Mouse (Mus musculus) heart, postnatal 36 days (tissue): ENCODE measurements around the gene Capn1. TPM values are rescaled to one million over a fixed set of nuclear protein-coding genes. Genes with fewer than 3 reads are reported as not detected.

ENCODE experiments used
- DNase-seq, 2 experiments: peaks; one replicate each; pipeline ENCODE4 v3.0.0; 2021 to 2022
- intact Hi-C: fragments of 180-260 bp; cut with DNase I; formaldehyde crosslinking; loops from one replicate; pipeline ENCODE4 v1.15.1; 2025
- total RNA-seq, 2 experiments: library from RNA; stranded (reverse); gene quantifications; 2 replicates each; pipeline ENCODE4 v1.2.3; 2021

Gene Capn1
- total RNA-seq, 2 experiments from 2014 or later = 34.7 to 35.2 TPM

DNA sequence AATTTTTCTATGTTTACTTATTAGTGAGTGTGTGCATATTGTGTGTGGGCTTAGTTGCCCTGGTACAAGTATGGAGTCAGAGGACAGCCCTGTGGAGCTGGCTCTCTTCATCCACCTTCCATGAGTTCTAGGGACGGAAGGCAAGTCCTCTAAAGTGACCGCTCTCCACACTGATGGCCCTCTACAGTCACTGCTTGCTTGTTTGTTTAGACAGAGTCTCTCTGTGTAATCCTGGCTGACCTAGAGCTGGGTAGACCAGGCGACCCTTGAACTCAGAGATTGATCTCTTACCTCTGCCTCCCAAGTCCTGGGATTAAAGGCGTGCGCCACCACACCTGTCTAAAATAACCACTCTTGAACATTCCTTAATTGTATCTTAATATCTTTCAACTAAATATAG lies 58.3 kb downstream of the Capn1 start:
- DNase-seq = no peak
- intact Hi-C loops = loop anchor here (2.0 kb wide), 1 partner anchor 171 kb away; no protein-coding TSS in a partner anchor

DNA sequence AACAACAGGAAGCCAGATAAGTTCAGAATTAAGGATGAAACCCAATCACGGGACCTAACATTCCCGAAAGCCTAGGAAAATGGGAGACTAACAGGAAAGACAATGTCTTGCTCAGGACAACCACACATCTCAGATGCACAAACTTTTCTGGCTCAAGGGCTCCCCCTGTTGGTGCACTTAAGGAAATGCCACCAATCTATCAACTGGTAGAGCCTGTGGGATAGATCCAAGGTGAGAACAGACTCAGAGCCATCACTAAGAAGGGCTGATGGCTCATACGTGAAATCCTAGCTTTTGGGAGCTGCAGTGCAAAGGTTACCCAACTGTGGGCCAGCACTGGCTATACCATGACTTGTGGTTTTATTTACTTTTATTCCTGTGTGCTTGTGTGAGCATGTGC lies 59.0 kb downstream of the Capn1 start:
- DNase-seq = peak; percentile 89 to 90
- intact Hi-C loops = loop anchor here (1.0 to 2.0 kb wide), 2 partner anchors 32 to 170 kb away; partner anchors contain the start of gene Cdc42ep2

DNA sequence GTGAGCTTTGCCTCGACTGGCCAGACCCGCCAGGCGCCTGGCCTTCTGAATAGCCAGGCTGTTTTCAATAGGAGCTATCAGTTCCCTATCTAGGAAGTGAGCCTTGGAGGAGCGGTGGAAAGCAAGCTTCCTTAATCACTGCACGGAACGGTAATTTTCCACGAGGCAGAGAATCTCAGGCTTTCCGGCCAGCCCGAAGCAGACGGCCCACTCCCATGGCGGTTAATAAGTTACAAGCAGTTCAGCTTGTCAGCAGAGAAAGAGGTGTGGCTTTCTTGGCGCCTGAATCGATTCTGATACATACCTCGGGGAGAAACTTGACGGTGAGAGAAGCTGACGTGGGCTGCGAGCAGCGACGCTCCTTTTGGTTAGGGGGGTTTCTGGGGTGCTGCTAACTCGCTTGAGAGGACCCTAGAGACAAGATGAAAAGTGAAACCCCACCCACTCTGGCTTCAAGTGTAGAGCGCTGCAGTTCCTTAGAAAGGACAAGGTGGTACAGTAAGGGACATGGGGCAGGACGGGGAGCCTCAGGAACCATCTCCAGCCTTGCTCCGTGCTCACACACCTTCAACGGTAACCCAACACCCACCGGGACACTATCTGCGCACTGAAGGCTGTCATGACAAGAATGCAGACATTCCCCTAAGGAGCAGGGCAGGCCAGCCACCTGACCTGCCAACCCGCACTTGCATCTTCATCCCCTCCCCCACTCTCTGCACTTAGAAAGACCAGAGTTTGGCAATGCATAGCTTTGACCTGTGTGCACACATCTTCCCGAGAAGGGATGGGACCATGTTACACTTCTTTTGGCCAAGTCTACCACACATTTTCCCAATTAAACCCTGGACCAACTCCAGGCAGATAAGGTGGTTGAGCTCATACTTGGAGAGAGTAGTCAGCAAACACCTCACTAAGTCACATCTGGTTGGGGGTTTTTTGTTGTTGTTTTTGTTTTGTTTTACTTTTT lies 59.7 kb downstream of the Capn1 start:
- DNase-seq = peak; percentile 49 to 63
- intact Hi-C loops = loop anchor here (1.0 to 2.0 kb wide), 2 partner anchors 32 to 169 kb away; partner anchors contain the start of gene Cdc42ep2

DNA sequence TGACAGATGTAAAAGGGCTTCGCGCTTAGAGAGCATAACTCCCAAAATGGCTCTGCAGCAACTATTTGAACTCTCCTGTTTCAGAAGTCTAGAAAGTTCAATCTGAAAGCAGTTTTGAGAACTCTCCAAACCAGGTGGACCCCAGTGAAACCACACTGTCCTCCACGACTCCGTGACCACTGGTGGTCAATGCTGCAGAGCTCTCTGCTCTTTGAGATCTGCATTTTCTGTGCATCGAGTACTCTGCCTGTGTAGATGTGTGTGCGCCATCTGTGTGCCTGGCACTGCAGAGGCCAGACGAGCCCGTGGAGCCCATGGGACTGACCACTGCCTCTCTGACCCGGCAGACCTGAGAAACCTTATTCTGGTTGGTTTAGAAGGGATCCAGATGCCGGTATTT lies 60.8 kb downstream of the Capn1 start:
- no peak for DNase-seq
- intact Hi-C loops = loop anchor here (5.0 kb wide), 1 partner anchor 263 kb away; no protein-coding TSS in a partner anchor

DNA sequence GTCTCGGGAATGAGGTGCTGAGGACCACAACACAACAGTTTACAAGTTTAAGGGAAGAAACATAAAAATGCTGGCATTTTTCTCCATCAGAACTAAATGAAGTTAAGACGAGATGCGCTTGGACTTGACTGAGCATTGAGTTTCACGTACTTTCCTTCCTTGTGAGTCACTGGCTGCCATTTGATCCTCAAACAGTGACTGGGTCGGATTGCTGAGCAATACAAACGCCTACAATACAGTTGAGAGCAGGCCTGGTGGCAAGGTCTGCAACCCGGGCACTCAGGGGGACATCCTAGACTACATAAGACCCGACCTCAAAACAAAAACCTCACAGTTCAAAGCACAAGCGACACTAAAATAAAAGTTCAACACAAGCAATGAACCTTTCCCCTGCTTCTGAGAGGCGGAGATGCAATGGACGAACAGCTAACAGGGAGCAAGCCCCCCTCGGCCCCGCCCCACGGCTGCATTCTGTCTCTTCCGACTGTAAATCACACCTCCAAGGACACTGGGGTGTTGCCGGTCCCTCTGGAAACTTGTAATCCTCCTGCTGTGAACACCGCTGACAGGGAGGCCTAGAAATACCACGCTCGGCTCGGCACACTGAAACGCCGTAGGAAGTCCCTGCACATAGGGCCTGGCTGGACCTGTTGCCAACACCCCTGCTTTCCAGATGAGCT lies 61.5 kb downstream of the Capn1 start:
- DNase-seq = no peak
- intact Hi-C loops = loop anchor here (5.0 kb wide), 1 partner anchor 262 kb away; no protein-coding TSS in a partner anchor

DNA sequence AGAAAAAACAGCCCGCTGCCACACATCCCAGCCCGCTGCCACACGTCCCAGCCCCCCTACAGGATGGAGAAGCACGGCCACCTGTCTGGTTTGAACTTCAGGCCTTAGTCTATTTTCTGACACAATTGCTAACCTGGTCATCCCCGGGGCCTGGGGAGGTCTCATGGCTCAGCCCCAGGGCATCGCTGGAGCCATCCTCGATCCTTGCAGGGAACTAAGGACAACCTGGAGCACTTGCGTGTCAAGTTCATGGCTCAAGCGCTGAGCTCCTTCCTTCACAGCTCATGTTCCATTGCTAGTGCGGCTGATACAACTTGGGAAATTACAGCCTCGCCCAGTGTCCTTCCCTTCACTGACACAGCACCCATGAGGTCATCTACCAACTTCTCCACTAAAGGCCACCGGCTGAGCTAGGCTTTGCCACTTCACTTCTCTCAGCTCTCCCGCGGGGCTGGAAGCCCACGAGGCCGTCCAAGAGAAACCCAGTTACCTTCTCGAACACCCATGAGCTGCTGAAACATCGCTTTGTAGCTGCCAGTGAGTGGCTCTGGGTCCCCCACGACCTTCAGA lies 62.4 kb downstream of the Capn1 start:
- DNase-seq = no peak
- intact Hi-C loops = loop anchor here (1.0 to 5.0 kb wide), 2 partner anchors 13 to 261 kb away; no protein-coding TSS in a partner anchor

DNA sequence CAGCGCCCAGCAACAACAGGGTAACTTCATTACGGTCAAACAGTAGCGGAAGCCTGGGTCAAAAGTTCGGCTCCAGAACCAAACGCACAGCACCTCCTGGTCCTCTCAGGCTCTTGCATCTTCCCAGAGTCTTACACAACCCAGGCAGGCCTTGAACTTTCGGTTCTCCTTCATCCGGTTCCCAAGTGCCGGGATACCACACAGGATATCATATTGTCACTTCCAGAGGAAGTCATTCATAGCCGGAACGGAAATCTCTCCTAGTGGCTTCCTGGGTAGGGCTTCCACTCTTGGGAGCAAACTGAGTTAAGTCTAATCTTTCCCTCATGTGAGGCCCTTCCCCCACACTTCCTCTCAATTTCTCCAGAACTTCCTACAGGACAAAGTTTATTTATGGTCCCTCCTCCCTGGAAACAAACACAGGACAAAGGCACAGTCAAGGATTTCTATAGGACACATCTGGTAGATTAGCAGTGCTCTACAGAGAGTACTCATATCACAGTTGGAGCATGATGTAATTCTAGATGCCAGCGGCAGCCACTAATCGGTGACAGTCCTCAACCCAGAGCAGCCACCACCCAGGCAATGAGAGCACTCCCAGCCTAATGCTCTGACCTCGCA lies 63.5 kb downstream of the Capn1 start:
- intact Hi-C loops = loop anchor here (5.0 kb wide), 1 partner anchor 260 kb away; no protein-coding TSS in a partner anchor
- peak; percentile 57 to 60 for DNase-seq

DNA sequence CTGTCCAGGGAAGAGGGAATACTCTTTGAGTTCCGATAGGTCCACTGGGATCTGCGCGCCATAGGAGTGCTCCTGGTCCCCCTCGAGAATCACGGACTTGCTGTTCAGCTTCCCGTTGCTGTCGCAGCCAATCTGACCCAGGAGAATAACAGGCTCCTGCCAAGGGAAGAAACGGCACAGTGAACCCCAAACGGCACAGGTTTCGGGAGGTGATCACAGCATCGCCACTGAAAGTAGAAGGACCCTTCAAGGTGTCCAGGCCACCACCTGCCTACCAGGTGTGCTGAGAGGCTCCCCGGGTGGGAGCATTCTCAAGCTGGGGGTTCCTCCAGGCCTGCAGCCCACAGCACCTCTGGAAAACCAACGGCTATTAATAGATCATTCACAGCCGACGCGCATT lies 64.1 kb downstream of the Capn1 start:
- intact Hi-C loops = loop anchor here (5.0 kb wide), 1 partner anchor 259 kb away; no protein-coding TSS in a partner anchor
- no peak for DNase-seq

DNA sequence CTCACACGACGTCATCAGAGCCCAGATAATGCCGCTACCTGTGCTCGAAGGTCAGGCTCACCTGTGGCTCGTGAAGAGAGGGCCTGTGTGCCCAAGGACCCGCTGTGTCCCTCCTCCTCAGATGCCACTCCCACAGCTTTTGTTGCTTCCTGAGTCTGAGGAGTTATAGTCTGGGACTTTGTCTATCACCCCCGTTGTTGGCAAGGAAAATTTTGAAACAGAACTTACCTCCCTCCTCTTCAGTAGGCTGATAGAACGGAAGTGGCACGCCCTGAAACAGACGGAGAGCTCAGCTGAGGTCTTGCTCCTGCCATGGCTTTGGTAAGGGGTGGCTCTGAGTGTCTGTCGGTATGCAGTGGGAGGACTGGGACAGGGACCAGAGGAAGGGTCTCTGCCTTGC lies 65.5 kb downstream of the Capn1 start:
- intact Hi-C loops = loop anchor here (5.0 kb wide), 1 partner anchor 258 kb away; no protein-coding TSS in a partner anchor
- no peak for DNase-seq

DNA sequence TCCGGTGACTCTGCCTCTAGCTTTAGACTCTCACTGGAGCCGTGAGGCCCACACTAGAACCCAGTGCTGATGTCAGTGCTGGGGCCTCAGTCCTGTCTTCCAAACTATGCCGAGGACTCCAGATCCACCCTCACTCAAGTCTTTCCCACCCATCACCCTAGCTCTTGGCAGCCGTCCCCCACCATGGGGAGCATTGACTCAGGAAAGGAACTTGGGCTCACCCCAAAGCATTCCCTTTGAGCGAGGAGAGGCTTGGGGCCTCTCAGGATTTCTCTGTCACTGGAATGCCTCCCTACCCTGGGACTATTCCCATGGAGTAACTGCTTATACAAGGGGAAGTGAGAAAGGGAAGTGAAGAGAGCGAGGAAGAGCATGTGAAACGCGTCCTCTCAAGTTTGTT lies 69.8 kb downstream of the Capn1 start:
- intact Hi-C loops = no loop called here
- DNase-seq = peak; percentile 53 to 71

DNA sequence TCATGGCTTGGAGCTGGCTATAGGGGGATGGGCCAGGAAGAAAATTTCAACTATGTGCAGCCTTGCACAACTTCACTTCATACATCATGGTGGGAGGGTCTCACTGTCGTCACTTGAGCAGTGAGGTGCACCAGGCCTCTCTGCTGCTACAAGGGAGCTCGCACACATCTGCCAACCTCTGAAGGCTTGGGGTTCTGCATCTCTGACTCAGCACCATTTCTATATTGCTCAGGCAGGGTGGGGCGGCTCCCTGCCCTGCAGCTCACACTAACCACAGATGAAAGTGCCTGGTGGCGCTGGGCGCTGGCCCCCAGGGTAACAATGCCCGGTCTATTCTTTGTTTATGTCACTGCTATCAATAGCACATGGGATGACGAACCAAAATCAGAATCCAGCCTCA lies 70.7 kb downstream of the Capn1 start:
- intact Hi-C loops = no loop called here
- peak in 1 of 2 experiments; percentile 17 for DNase-seq

DNA sequence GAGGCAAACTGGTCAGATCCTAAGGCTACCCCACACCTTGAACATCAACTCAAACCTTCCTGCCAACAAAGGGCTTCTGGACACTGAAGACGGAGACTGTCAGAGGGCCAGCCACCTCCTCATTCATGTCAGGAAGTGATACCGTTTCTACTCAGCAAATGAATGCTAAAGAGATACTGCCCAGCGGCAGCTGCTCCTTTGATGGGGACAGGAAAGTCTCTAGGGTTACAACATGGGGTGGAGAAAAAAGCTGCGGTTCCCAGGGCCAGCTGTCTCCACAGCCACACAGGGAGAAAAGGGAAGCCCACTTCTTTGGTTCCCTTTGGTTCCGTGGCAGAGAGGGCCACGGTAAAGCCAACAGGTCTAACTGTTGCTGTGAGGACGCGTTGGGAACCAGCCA lies 71.6 kb downstream of the Capn1 start:
- intact Hi-C loops = no loop called here
- DNase-seq = no peak

DNA sequence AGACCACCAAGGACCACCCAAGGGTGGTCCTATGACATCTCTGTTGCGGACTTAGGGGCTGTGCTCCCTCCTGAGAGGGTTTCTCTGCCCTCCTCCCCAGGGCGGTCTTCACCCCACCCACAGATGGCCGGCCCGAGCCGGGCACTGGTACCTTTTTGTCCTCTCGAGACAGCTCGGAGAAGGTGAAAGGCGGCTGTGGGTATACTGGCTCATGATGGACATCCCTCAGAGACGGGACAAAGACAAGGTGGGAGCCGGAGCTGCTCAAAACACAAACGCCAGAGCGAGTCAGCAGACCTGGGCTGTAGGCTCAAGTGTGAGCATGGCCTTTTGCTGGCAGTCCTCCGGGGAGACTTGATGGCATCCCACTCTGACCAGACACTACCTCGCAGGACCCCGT lies 72.3 kb downstream of the Capn1 start:
- intact Hi-C loops = no loop called here
- DNase-seq = no peak

DNA sequence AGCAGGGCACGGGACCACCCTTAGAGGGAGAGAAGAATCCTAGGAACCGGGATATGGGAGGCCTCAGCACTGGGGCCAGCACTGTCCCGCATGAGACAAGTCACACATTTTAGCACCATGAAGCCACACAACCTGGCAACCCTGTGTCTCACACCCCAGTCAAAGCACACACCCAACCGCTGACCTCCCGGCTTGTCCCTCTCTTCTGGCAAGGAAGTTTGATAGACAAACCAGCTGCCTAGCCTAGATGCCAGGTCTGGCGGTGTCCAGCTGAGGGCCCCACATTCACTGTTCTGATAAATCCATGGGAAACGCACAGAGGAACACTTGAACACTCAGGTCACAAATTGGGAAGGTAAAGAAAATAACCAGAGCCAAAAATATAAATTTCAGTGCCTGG lies 73.1 kb downstream of the Capn1 start:
- intact Hi-C loops = no loop called here
- DNase-seq = no peak

DNA sequence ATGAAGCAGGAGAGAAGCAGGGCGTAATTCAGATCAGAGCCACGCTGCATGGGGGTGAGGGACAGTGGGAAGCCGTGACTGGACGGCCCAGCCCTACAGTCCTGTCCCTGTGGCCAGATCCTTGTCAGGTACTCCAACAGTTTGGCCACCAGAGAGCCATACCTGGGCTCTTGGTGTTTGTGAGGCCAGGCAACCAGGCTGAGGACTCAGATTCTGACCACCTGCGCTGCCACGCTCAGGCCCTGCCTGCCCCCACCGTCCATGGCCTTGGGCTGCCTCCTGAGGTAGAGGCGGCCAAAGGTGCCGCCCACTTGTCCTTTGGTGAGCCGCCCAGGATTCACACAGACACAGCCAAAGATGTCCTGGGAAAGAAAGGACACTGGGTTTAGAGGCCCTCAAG lies 75.0 kb downstream of the Capn1 start:
- DNase-seq = peak in 1 of 2 experiments; percentile 17
- intact Hi-C loops = loop anchor here (1.0 kb wide), 1 partner anchor 13 kb away; no protein-coding TSS in a partner anchor

DNA sequence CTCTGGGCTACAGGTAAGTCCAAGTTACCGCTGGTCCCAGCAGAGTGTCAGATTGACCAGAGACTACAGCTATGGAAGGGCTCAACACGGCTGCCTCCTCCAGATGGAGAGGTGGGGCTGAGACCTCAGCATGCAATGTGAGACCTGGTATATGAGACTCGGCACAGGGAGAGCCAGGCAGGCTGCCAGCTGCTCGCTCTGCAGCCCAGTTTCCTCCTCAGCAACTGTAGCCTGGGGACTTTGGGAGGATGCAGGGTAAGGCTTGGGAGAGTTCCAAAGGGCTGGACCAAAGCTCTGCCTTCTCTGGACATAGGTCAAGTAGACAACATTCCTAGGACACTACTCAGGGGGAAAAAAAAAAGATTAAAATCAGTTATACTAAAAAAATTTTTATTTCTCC lies 75.5 kb downstream of the Capn1 start:
- DNase-seq = peak; percentile 76 to 84
- intact Hi-C loops = loop anchor here (1.0 kb wide), 1 partner anchor 13 kb away; no protein-coding TSS in a partner anchor

DNA sequence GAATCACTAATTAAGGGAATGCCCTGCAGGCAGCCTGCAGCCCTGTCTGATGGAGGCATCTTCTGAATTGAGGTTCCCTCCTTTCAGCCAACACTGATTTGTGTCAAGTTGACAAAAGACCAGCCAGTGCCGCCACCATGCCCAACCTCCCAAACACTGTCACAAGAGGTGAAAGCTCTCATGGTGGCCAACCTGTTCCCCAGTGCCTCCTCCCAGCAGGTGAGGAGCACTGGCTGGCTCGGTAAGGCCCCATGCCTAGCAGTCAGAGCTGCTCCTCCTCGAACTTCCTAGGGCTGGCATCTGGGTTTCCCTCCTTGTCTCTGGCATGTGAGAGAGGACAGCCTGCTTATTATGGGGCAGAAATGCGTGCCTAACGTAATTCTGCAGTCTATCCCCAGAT lies 76.0 kb downstream of the Capn1 start:
- no peak for DNase-seq
- intact Hi-C loops = loop anchor here (1.0 kb wide), 1 partner anchor 14 kb away; no protein-coding TSS in a partner anchor
